Mouse (Mus musculus) lung, postnatal 25 days (tissue): ENCODE results near the gene Vmn2r115.
"Not testable (repeated sequence)": the region's sequence is repeated elsewhere in the genome, so short reads cannot be mapped to it uniquely, and the experiment has no call there.

ENCODE experiments used
- DNase-seq: peaks from one replicate; pipeline ENCODE4 v3.0.0; 2022; ENCODE audit warnings: low spot score

Vmn2r115 gene

GRCm38 (mm10) chr17:23343441-23343840 is at the start of gene Vmn2r115:
Gene Vmn2r115, plus strand, starts transcription at chr17:23343741.
- DNase-seq: not testable (repeated sequence)

DNA sequence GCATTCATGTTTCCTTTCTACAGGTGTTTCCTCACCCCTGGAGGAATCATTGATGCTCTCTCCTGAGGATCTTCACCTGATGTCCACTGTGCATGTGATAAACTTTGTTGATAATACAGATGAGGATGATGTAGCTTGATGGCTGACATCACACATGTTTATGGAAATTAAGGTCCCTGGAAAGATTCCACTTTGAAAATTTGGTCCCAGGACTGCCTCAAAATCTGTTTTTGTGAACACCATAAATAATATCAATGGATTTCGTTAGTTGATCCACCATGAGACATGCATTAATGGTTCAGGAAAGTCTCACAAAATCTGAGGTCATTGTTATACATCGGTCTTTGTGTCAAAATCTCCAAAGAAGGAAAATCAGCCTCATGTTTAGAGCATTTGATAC is 31.1 kb upstream of the Vmn2r115 start, which contains the start of gene Vmn2r114:
Vmn2r114 (minus strand) TSS at position 101 of the 400 bp plus-strand sequence.
- DNase-seq: not testable (repeated sequence)

- no peak for DNase-seq
Measured at GRCm38 (mm10) chr17:23330657-23331056, 12.9 kb upstream of the Vmn2r115 start.

GRCm38 (mm10) chr17:23351644-23352043 is 8.1 kb downstream of the Vmn2r115 start:
- DNase-seq: no peak

DNA sequence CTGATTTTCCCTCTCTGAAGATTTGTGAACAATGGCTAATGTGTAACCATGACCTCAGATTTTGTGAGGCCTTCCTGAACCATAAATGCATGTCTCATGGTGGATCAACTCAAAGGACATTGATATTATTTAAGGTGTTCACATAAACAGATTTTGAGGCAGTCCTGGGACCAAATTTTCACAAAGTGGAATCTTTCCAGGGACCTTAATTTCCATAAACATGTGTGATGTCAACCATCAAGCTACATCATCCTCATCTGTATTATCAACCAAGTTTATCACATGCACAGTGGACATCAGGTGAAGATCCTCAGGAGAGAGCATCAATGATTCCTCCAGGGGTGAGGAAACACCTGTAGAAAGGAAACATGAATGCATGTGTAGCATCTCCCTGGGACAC is 40.8 kb downstream of the Vmn2r115 start, which contains the start of gene Vmn2r116:
Vmn2r116 (plus strand) TSS at position 301 of the 400 bp plus-strand sequence.
- DNase-seq: not testable (repeated sequence)
